Mouse (Mus musculus): ENCODE data around the gene Mettl26. TPM values are rescaled to one million over a fixed set of nuclear protein-coding genes. Genes with fewer than 3 reads are reported as not detected.

The Mettl26 gene
- polyA plus RNA-seq, 1 experiment from 2014 or later = 58.2 TPM

- peaks cover 32% of the 10 kb centered on the region for H3K4me1 ChIP-seq (ENCODE audit: control insufficient read depth, insufficient read depth, low read length)
- H3K27me3 ChIP-seq (ENCODE audit: control insufficient read depth, insufficient read depth, low read length) = no peaks in the 10 kb centered on the region
- no peak within 1 kb of the TSS for H3K9ac ChIP-seq (replicated peaks; ENCODE audit: low read length)
- no peaks in the 10 kb centered on the region for H3K9me3 ChIP-seq (ENCODE audit: control insufficient read depth, low read length)
- no peak within 1 kb of the TSS for H3K4me3 ChIP-seq (replicated peaks; ENCODE audit: low read depth, low read length)
- DNase-seq = no peak
- H3K4me2 ChIP-seq (ENCODE audit: low read length) = no peak within 1 kb of the TSS
- peaks cover 50% of the 10 kb centered on the region for H3K36me3 ChIP-seq (ENCODE audit: control insufficient read depth, insufficient read depth, low read length)
- H3K27ac ChIP-seq (replicated peaks; ENCODE audit: low read depth, low read length) = no peak within 1 kb of the TSS
- WGBS = 95% methylated on average over 22 of the region's 22 CpGs
- ATAC-seq (ENCODE audit: low FRiP score, low TSS enrichment) = no peak
Measured at GRCm38 (mm10) chr17:25841117-25841880, 33.6 kb upstream of the Mettl26 start, which contains the start of gene Gm20683. Gene Gm20683 (minus strand): TSS chr17:25841763.

- DNase-seq (no peak), ATAC-seq (ENCODE audit: low FRiP score, low TSS enrichment) (no peak)
- Histone ChIP-seq H3K27me3 (ENCODE audit: control insufficient read depth, insufficient read depth, low read length) (no peaks in the 10 kb centered on the region), H3K9me3 (ENCODE audit: control insufficient read depth, low read length) (no peaks in the 10 kb centered on the region), H3K27ac (replicated peaks; ENCODE audit: low read depth, low read length) (no peak overlapping the region), H3K4me2 (ENCODE audit: low read length) (no peak overlapping the region), H3K36me3 (ENCODE audit: control insufficient read depth, insufficient read depth, low read length) (peaks cover 55% of the 10 kb centered on the region), H3K4me3 (replicated peaks; ENCODE audit: low read depth, low read length) (no peak overlapping the region), H3K9ac (replicated peaks; ENCODE audit: low read length) (no peak overlapping the region), H3K4me1 (ENCODE audit: control insufficient read depth, insufficient read depth, low read length) (peaks cover 20% of the 10 kb centered on the region)
- WGBS = 87% methylated on average over 3 of the region's 3 CpGs
Measured at GRCm38 (mm10) chr17:25842509-25842908, 32.4 kb upstream of the Mettl26 start.

GRCm38 (mm10) chr17:25843122-25843521, 31.8 kb upstream of the Mettl26 start:
- no peak for ATAC-seq (ENCODE audit: low FRiP score, low TSS enrichment)
- peaks cover 57% of the 10 kb centered on the region for H3K36me3 ChIP-seq (ENCODE audit: control insufficient read depth, insufficient read depth, low read length)
- H3K9ac ChIP-seq (replicated peaks; ENCODE audit: low read length) = peak overlapping the region; percentile 71; the same call in 1 of the 2 replicates
- peak overlapping the region; percentile 78 for H3K4me3 ChIP-seq (replicated peaks; ENCODE audit: low read depth, low read length)
- no peak overlapping the region for H3K27ac ChIP-seq (replicated peaks; ENCODE audit: low read depth, low read length)
- DNase-seq = no peak
- no peaks in the 10 kb centered on the region for H3K27me3 ChIP-seq (ENCODE audit: control insufficient read depth, insufficient read depth, low read length)
- 93% methylated on average over 4 of the region's 4 CpGs for WGBS
- H3K9me3 ChIP-seq (ENCODE audit: control insufficient read depth, low read length) = no peaks in the 10 kb centered on the region
- H3K4me2 ChIP-seq (ENCODE audit: low read length) = peak overlapping the region; percentile 70
- peaks cover 13% of the 10 kb centered on the region for H3K4me1 ChIP-seq (ENCODE audit: control insufficient read depth, insufficient read depth, low read length)

- 3% methylated on average over 35 of the region's 38 CpGs for whole genome bisulfite sequencing
- peak overlapping the region; percentile 62 for H3K27ac ChIP-seq (replicated peaks; ENCODE audit: low read depth, low read length)
- peak overlapping the region; percentile 78 for H3K4me3 ChIP-seq (replicated peaks; ENCODE audit: low read depth, low read length)
- H3K27me3 ChIP-seq (ENCODE audit: control insufficient read depth, insufficient read depth, low read length) = no peaks in the 10 kb centered on the region
- ATAC-seq (ENCODE audit: low FRiP score, low TSS enrichment) = no peak; the same call in 1 of the 2 replicates
- H3K4me2 ChIP-seq (ENCODE audit: low read length) = peak overlapping the region; percentile 70
- H3K9ac ChIP-seq (replicated peaks; ENCODE audit: low read length) = peak overlapping the region; percentile 71
- peaks cover 55% of the 10 kb centered on the region for H3K36me3 ChIP-seq (ENCODE audit: control insufficient read depth, insufficient read depth, low read length)
- no peaks in the 10 kb centered on the region for H3K9me3 ChIP-seq (ENCODE audit: control insufficient read depth, low read length)
- DNase-seq = peak; percentile 43
- H3K4me1 ChIP-seq (ENCODE audit: control insufficient read depth, insufficient read depth, low read length) = peaks cover 12% of the 10 kb centered on the region
Measured at GRCm38 (mm10) chr17:25843636-25844395, 31.1 kb upstream of the Mettl26 start.

GRCm38 (mm10) chr17:25844396-25844901, 30.4 kb upstream of the Mettl26 start, which contains the start of gene Rhot2:
Gene Rhot2 (minus strand): TSS chr17:25844851.
- peak within 1 kb of the TSS; percentile 70 for H3K4me2 ChIP-seq (ENCODE audit: low read length)
- peaks cover 53% of the 10 kb centered on the region for H3K36me3 ChIP-seq (ENCODE audit: control insufficient read depth, insufficient read depth, low read length)
- no peaks in the 10 kb centered on the region for H3K9me3 ChIP-seq (ENCODE audit: control insufficient read depth, low read length)
- 2% methylated on average over 20 of the region's 21 CpGs for WGBS
- DNase-seq (peak; percentile 96), ATAC-seq (ENCODE audit: low FRiP score, low TSS enrichment) (peak; percentile 89)
- peaks cover 12% of the 10 kb centered on the region for H3K4me1 ChIP-seq (ENCODE audit: control insufficient read depth, insufficient read depth, low read length)
- H3K27ac ChIP-seq (replicated peaks; ENCODE audit: low read depth, low read length) = peak within 1 kb of the TSS; percentile 62
- H3K27me3 ChIP-seq (ENCODE audit: control insufficient read depth, insufficient read depth, low read length) = no peaks in the 10 kb centered on the region
- H3K9ac ChIP-seq (replicated peaks; ENCODE audit: low read length) = peak within 1 kb of the TSS; percentile 71
- peak within 1 kb of the TSS; percentile 78 for H3K4me3 ChIP-seq (replicated peaks; ENCODE audit: low read depth, low read length)

GRCm38 (mm10) chr17:25860229-25860628, 14.6 kb upstream of the Mettl26 start:
- no peak for ATAC-seq (ENCODE audit: low FRiP score, low TSS enrichment)
- Histone ChIP-seq H3K4me2 (ENCODE audit: low read length) (peak overlapping the region; percentile 86), H3K4me3 (replicated peaks; ENCODE audit: low read depth, low read length) (peak overlapping the region; percentile 63; the same call in 1 of the 2 replicates)

GRCm38 (mm10) chr17:25860832-25861703, 13.8 kb upstream of the Mettl26 start, which contains the start of gene Wdr90:
Gene Wdr90 (minus strand): TSS chr17:25861501.
- Histone ChIP-seq H3K4me1 (ENCODE audit: control insufficient read depth, insufficient read depth, low read length) (peaks cover 13% of the 10 kb centered on the region), H3K27ac (replicated peaks; ENCODE audit: low read depth, low read length) (peak within 1 kb of the TSS; percentile 85), H3K4me3 (replicated peaks; ENCODE audit: low read depth, low read length) (peak within 1 kb of the TSS; percentile 63), H3K4me2 (ENCODE audit: low read length) (peak within 1 kb of the TSS; percentile 86), H3K9ac (replicated peaks; ENCODE audit: low read length) (peak within 1 kb of the TSS; percentile 83), H3K9me3 (ENCODE audit: control insufficient read depth, low read length) (no peaks in the 10 kb centered on the region), H3K27me3 (ENCODE audit: control insufficient read depth, insufficient read depth, low read length) (no peaks in the 10 kb centered on the region), H3K36me3 (ENCODE audit: control insufficient read depth, insufficient read depth, low read length) (no peaks in the 10 kb centered on the region)
- DNase-seq (peak; percentile 97), ATAC-seq (ENCODE audit: low FRiP score, low TSS enrichment) (peak; percentile 92)
- WGBS = 3% methylated on average over 65 of the region's 65 CpGs

More at GRCm38 (mm10) chr17:25860229-25860628, 14.6 kb upstream of the Mettl26 start:
- Histone ChIP-seq H3K9me3 (ENCODE audit: control insufficient read depth, low read length) (no peaks in the 10 kb centered on the region), H3K9ac (replicated peaks; ENCODE audit: low read length) (no peak overlapping the region), H3K36me3 (ENCODE audit: control insufficient read depth, insufficient read depth, low read length) (0 out of 2 replicates have a peak, but pooled peaks cover under 1% of the 10 kb centered on the region), H3K27me3 (ENCODE audit: control insufficient read depth, insufficient read depth, low read length) (no peaks in the 10 kb centered on the region), H3K27ac (replicated peaks; ENCODE audit: low read depth, low read length) (no peak overlapping the region), H3K4me1 (ENCODE audit: control insufficient read depth, insufficient read depth, low read length) (peaks cover 13% of the 10 kb centered on the region)
- DNase-seq = no peak
- 91% methylated on average over 6 of the region's 6 CpGs for WGBS
